Mouse (Mus musculus) heart, embryonic 13.5 days (tissue): Measurements from ENCODE around the gene Ano9. TPM values are rescaled to one million over a fixed set of nuclear protein-coding genes. Genes with fewer than 3 reads are reported as not detected.
A peak's percentile ranks its signal among the peaks of the same experiment; 100 is the strongest.

Experiments
- ATAC-seq: fragments of 200-750 bp; cut with Nextera tagmentation; 2 replicates; pipeline ENCODE4 v1.8.0; 2017; ENCODE audit warnings: moderate TSS enrichment; ENCODE audit not compliant: insufficient number of reproducible peaks, low FRiP score, low TSS enrichment; ENCODE audit errors: extremely low read depth
- H3K27ac ChIP-seq: fragments of 300-500 bp; sonication (generic); replicated peaks from 2 replicates; pipeline ENCODE4 v1.5.1; 2015; ENCODE audit warnings: moderate library complexity, mild to moderate bottlenecking, inconsistent platforms
- H3K27me3 ChIP-seq: fragments of 300-500 bp; sonication (generic); replicated peaks from 2 replicates; pipeline ENCODE4 v1.6.1; 2015; ENCODE audit warnings: mild to moderate bottlenecking, inconsistent platforms
- H3K36me3 ChIP-seq: fragments of 300-500 bp; sonication (generic); 2 replicates; pipeline ENCODE4 v1.6.1; 2015; ENCODE audit warnings: mild to moderate bottlenecking, inconsistent platforms
- H3K4me1 ChIP-seq: fragments of 300-500 bp; sonication (generic); 2 replicates; pipeline ENCODE4 v1.6.1; 2015; ENCODE audit warnings: inconsistent platforms
- H3K4me2 ChIP-seq: fragments of 300-500 bp; sonication (generic); 2 replicates; pipeline ENCODE4 v1.6.1; 2015; ENCODE audit warnings: inconsistent platforms, mild to moderate bottlenecking, moderate library complexity
- H3K4me3 ChIP-seq: fragments of 300-500 bp; sonication (generic); 2 replicates; pipeline ENCODE4 v1.5.1; 2015; ENCODE audit warnings: moderate library complexity, mild to moderate bottlenecking, inconsistent platforms
- H3K9ac ChIP-seq: fragments of 300-500 bp; sonication (generic); 2 replicates; pipeline ENCODE4 v1.6.1; 2015; ENCODE audit warnings: inconsistent platforms, mild to moderate bottlenecking, moderate library complexity
- H3K9me3 ChIP-seq: fragments of 300-500 bp; sonication (generic); 2 replicates; pipeline ENCODE4 v1.6.1; 2016; ENCODE audit warnings: inconsistent platforms
- WGBS: fragments of 180-500 bp; shearing (Covaris S2); methylation state at CpG from one replicate; pipeline ENCODE4 v1.1.7; 2015; ENCODE audit warnings: mixed read lengths; 5-methylcytosine and 5-hydroxymethylcytosine counted together
- polyA plus RNA-seq: library from polyadenylated mRNA; unstranded; fragments of >200 nt; fragmentation: Nextera tagmentation; extraction: Ambion mirVana; gene quantifications from 2 replicates; pipeline ENCODE4 v1.2.1, GENCODE M21; 2015

Ano9 gene
- polyA plus RNA-seq, 1 experiment from 2014 or later: 0.21 TPM

DNA sequence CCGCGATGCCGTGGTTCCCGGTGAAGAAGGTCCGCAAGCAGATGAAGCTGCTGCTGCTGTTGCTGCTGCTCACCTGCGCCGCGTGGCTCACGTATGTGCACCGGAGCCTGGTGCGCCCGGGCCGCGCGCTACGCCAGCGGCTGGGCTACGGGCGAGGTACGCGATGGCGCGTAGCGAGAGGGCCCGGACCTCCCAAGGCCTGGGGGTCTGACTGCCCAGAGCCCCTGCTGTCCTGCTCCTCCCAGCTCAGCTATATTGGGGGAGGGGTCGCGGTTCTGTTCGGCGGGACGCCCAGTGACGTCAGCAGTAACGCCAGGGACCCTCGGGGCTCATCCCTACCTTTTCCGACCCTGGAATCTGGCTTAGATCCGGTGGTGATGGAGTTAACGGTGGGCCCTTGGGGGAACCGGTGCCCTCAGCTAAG lies 56.3 kb downstream of the Ano9 start:
- Histone ChIP-seq H3K27ac (no peak overlapping the region), H3K36me3 (no peaks in the 10 kb centered on the region), H3K27me3 (peaks cover 93% of the 10 kb centered on the region), H3K4me3 (peak overlapping the region; percentile 60), H3K4me1 (peaks cover 13% of the 10 kb centered on the region), H3K9ac (peak overlapping the region; percentile 79), H3K4me2 (peak overlapping the region; percentile 92), H3K9me3 (no peaks in the 10 kb centered on the region)
- ATAC-seq: no peak
- 2% methylated on average over 34 of the region's 37 CpGs for WGBS

DNA sequence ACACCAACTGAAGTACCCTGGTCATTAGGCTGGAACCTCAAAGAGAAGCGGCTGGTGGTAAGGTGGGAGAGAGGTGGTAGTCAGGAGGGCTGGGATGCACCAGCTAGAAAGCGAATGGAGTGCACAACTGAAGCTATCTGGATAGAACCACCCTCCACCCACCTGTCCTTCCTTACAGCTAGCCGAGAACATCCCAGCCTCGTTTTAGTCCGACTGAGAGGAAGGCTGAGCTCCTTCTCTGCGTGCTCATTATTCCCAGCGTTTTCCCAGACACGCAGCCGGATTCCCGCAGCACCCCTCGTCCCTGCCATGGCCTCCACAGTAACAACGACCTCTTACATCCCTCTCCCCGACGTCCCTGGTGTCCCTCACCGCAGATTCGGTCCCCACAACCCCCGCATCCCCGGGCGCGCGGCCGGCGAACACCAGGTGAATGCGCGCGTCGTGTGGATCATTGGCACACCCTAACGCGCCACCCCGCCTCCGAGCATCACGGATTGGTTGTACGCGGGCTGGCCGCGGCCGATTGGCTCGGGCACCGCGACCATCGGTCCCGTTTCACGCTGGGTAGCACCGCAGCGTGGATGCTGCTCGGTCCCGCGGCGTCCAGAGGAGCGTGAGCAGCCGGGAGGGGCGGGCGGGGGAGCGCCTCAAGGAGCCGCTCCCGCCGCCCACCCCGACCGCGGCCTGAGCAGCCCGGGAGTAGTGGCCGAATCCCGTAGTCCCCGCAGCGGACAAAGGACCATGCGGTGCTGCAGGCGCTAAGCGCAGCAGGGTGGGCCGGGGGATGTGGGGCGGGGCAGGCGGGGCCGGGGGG lies 57.0 kb downstream of the Ano9 start, which contains the start of gene B4galnt4:
TSS of gene B4galnt4 (plus strand) at position 679 of the 817 bp plus-strand sequence.
- Histone ChIP-seq H3K27ac (no peak within 1 kb of the TSS), H3K9ac (peak within 1 kb of the TSS; percentile 79), H3K4me1 (peaks cover 13% of the 10 kb centered on the region), H3K9me3 (peaks cover 3% of the 10 kb centered on the region; the same call in 1 of the 2 replicates), H3K27me3 (peaks cover 94% of the 10 kb centered on the region), H3K4me3 (peak within 1 kb of the TSS; percentile 60), H3K4me2 (peak within 1 kb of the TSS; percentile 92), H3K36me3 (no peaks in the 10 kb centered on the region)
- under 1% methylated on average over 71 of the region's 72 CpGs for WGBS
- peak; percentile 67; the same call in 1 of the 2 replicates for ATAC-seq

DNA sequence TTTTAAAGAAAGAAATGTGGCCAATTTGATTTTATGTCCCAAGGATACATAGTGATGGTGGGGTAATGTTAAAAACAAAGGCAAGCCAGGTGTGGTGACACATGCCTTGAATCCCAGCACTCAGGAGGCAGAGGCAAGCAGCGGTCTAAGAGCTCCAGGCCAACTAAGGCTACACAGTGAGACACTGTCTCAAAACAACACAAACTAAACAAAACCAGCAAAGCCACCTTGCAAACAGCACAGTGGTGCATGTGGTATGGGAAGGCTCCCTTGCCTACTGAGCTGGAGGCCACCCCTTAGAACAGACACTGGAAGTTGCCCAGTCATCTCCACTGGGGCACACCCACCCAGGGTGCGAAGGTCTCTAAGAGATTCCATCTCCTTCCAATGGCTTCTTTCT lies 57.7 kb downstream of the Ano9 start:
- Histone ChIP-seq H3K36me3 (no peaks in the 10 kb centered on the region), H3K27ac (no peak overlapping the region), H3K9me3 (peaks cover 3% of the 10 kb centered on the region; the same call in 1 of the 2 replicates), H3K4me1 (peaks cover 13% of the 10 kb centered on the region), H3K27me3 (peaks cover 95% of the 10 kb centered on the region), H3K9ac (no peak overlapping the region), H3K4me2 (peak overlapping the region; percentile 92), H3K4me3 (peak overlapping the region; percentile 60)
- no peak for ATAC-seq
- 68% methylated on average over 2 of the region's 2 CpGs for WGBS

DNA sequence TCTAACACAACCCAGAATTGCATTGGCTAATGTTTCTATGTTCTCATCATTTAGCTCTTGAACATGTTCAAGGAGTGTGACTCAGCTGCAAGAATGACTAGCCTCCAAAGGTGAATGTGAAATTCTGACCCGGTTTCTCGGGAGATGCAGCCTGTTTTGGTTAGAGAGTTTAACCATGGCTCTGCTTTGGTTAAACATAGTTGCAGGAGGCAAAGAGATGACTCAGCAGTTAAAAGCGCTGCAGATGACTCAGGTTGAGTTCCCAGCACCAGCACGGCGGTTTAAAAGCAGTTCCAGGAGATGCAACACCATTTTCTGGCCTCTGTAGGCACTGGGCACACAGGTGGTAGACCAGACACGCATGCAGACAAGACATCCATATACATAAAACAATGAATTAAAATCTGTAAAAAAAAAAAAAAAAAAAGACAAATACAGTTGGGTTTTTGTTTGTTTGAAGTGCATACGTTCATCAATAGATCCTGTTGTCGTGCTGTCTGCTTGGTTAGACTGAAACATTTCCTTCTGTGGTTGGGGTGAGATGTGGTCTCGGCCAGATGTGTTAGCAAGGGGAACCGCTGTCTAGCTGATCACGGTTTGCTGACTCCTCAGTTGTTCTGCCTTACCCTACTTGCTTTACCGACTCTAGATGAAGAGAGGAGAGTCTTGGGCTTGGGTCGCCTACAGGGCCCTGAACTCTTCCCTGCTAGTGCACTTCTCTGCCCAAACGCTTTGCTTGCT lies 58.8 kb downstream of the Ano9 start:
- Histone ChIP-seq H3K4me2 (no peak overlapping the region), H3K27me3 (peaks cover 84% of the 10 kb centered on the region), H3K9me3 (peaks cover 3% of the 10 kb centered on the region; the same call in 1 of the 2 replicates), H3K4me3 (no peak overlapping the region), H3K4me1 (peaks cover 13% of the 10 kb centered on the region), H3K27ac (no peak overlapping the region), H3K36me3 (no peaks in the 10 kb centered on the region), H3K9ac (no peak overlapping the region)
- WGBS: 83% methylated on average over 14 of the region's 14 CpGs
- no peak for ATAC-seq

DNA sequence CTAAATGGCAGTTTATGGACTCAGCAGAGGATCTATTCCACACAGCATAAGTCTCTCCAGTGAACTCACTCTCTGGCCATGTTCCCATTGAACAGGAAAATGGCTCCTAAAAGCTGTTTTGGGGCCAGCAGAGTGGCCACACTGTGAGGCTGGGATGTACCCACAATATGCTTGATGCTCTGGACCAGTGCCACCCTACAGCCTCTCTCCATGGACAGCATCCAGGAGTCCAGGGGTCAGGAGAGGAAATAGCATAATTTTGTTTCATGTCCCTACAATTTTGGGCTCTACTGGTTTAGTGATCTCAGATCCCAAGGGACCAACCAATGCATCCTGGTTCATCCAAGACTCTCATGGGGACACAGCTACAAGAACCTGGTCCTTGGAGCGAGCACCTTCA lies 60.1 kb downstream of the Ano9 start:
- H3K4me2 ChIP-seq: no peak overlapping the region
- no peak overlapping the region for H3K9ac ChIP-seq
- H3K4me3 ChIP-seq: no peak overlapping the region
- peaks cover 13% of the 10 kb centered on the region for H3K4me1 ChIP-seq
- H3K9me3 ChIP-seq: peaks cover 3% of the 10 kb centered on the region; the same call in 1 of the 2 replicates
- H3K27me3 ChIP-seq: peaks cover 81% of the 10 kb centered on the region
- ATAC-seq: no peak
- H3K36me3 ChIP-seq: no peaks in the 10 kb centered on the region
- WGBS: 70% methylated on average over 1 of the region's 1 CpGs
- H3K27ac ChIP-seq: no peak overlapping the region

DNA sequence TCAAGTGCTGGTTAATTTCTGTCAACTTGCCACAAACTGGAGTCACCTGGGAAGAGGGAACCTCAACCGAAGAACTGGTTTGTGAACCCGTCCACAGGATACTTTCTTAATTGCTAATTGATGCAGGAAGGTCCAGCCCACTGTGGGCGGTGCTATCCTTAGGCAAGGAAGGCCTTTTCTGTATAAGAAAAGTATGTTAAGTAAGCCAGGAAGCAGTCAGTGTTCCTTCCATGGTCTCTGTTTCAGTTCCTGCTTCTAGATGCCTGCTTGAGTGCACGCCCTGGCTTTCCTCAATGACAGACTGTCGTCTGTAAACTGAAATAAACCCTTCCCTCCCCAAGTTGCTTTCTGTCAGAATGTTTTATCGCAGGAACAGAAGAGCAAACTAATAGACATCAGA lies 60.6 kb downstream of the Ano9 start:
- Histone ChIP-seq H3K4me3 (no peak overlapping the region), H3K9ac (no peak overlapping the region), H3K36me3 (no peaks in the 10 kb centered on the region), H3K27ac (no peak overlapping the region), H3K27me3 (peaks cover 75% of the 10 kb centered on the region), H3K4me1 (peaks cover 13% of the 10 kb centered on the region), H3K4me2 (no peak overlapping the region), H3K9me3 (peaks cover 3% of the 10 kb centered on the region; the same call in 1 of the 2 replicates)
- 79% methylated on average over 6 of the region's 6 CpGs for whole genome bisulfite sequencing
- no peak for ATAC-seq

DNA sequence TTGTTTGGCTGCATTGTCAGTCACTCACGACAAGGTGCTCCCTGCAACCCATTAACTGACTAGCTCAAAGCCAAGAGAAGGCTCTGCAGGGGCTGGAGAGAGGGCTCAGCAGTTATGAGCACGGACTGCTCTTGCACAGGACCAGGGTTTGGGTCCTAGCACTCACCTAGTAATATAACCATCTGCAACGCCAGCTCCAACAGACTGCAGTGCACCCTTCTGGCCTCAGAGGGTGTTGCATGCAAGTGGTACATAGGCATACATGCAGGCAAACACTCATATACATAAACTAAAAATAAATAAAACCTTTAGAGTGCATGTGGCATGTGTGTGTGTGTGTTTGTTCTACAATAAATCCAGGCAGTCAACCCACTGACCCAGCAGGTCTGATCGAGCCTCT lies 61.8 kb downstream of the Ano9 start:
- Histone ChIP-seq H3K36me3 (no peaks in the 10 kb centered on the region), H3K9me3 (peaks cover 3% of the 10 kb centered on the region; the same call in 1 of the 2 replicates), H3K4me3 (no peak overlapping the region), H3K4me1 (peaks cover 6% of the 10 kb centered on the region), H3K9ac (no peak overlapping the region), H3K27me3 (peaks cover 67% of the 10 kb centered on the region), H3K4me2 (no peak overlapping the region), H3K27ac (no peak overlapping the region)
- no peak for ATAC-seq
- WGBS: 61% methylated on average over 4 of the region's 4 CpGs

DNA sequence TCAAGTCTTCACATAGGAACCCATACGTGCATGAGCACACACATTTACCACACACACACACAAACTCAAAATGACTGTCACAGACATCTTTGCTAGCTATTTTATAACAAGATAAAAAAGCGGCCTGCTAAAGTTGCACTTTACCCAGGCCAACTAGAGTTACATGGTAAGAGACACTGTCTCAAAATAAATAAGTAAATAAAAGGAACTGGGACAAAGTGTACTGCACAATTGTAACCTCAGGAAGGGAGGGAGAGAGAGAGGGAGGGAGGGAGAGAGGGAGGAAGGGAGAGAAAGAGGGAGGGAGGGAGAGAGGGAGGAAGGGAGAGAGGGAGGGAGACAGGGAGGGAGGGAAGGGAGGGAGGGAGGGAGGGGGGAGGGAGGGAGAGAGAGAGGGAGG lies 65.2 kb downstream of the Ano9 start:
- Histone ChIP-seq H3K4me1 (peaks cover 11% of the 10 kb centered on the region), H3K4me3 (no peak overlapping the region), H3K4me2 (no peak overlapping the region), H3K27ac (no peak overlapping the region), H3K27me3 (peaks cover 34% of the 10 kb centered on the region), H3K9ac (no peak overlapping the region), H3K36me3 (no peaks in the 10 kb centered on the region), H3K9me3 (peaks cover 3% of the 10 kb centered on the region; the same call in 1 of the 2 replicates)
- WGBS: 73% methylated on average over 2 of the region's 2 CpGs
- no peak for ATAC-seq

DNA sequence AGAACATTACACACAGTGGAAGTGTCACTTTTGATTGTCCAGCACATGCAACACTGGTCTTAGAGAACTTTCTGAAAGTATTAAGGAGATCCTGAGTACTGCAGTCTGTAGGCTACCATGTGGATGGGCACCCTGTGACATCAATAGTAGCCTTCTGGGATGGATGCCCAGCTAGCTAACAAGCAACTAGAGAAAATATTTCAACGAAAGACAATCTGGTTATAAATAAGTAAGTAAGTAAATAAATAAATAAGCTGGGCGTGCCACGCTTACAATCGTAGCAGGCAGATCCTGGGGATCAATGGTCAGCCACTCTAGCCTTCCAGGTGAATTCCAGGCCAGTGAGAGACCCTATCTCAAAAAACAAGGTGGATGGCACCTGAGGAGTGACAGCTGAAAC lies 65.6 kb downstream of the Ano9 start:
- H3K27ac ChIP-seq: no peak overlapping the region
- WGBS: 85% methylated on average over 4 of the region's 4 CpGs
- no peak for ATAC-seq
- H3K4me3 ChIP-seq: no peak overlapping the region
- H3K36me3 ChIP-seq: no peaks in the 10 kb centered on the region
- H3K4me2 ChIP-seq: no peak overlapping the region
- no peak overlapping the region for H3K9ac ChIP-seq
- peaks cover 31% of the 10 kb centered on the region for H3K27me3 ChIP-seq
- peaks cover 3% of the 10 kb centered on the region; the same call in 1 of the 2 replicates for H3K9me3 ChIP-seq
- peaks cover 15% of the 10 kb centered on the region for H3K4me1 ChIP-seq
